Mouse (Mus musculus) cerebellum, adult 2 months (tissue): Measurements from ENCODE around the gene 6030408B16Rik.

Source experiments
- CTCF ChIP-seq: fragments of 200-500 bp; IDR thresholded peaks from 2 replicates; pipeline ENCODE4 v1.5.1; 2011; ENCODE audit warnings: low read depth, mild to moderate bottlenecking, control low read depth, low read length, moderate library complexity, borderline replicate concordance; ENCODE audit not compliant: insufficient read depth
- POLR2A ChIP-seq: fragments of 200-500 bp; IDR thresholded peaks from 2 replicates; pipeline ENCODE4 v1.6.1; 2011; ENCODE audit warnings: low read length, control low read depth, borderline replicate concordance; ENCODE audit not compliant: insufficient read depth

DNA sequence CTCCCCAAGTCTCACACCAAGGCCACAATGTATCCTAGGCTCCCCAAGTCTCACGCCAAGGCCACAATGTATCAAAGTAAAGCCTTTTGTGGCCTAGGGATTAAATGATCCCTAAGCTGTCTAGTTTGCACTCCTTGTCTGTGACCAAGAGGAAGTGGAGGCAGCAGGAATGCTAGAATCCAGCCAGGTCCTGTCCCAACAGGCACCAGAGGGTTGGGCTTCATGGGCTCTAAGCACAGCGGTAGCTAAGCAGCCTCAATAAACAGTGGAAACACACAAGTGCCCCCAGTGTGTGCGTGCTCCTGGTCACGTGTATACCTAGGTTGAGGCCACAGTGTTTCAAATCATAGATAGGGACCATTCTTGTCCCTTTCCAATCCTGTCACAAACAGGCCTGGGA lies 45.3 kb downstream of the 6030408B16Rik start:
- TF ChIP-seq CTCF, result no peak
- TF ChIP-seq POLR2A, result no peak
